Mouse (Mus musculus) frontal cortex, adult (tissue): ENCODE measurements at regions not wholly inside any gene's neighbourhood (a gene's known extent, or its start where the extent isn't known, plus 50 kb on each side); places are given as distances from the start of the nearest gene placed in this dataset.
"Not testable (repeated sequence)": the region's sequence is repeated elsewhere in the genome, so short reads cannot be mapped to it uniquely, and the experiment has no call there.

ENCODE experiments used
- ATAC-seq: cut with Nextera tagmentation; 2 replicates; pipeline ENCODE4 v1.9.2; 2017; ENCODE audit warnings: mild to moderate bottlenecking, moderate library complexity, mixed read lengths; ENCODE audit not compliant: low TSS enrichment

GRCm38 (mm10) chr16:9016040-9016761, 186.3 kb downstream of the 1810013L24Rik start:
- peak; percentile 47; the same call in 1 of the 2 replicates for ATAC-seq

GRCm38 (mm10) chr16:9016762-9017086, 186.8 kb downstream of the 1810013L24Rik start:
- ATAC-seq = no peak

GRCm38 (mm10) chr16:9030717-9031116, 200.8 kb downstream of the 1810013L24Rik start:
- peak; percentile 96 for ATAC-seq

GRCm38 (mm10) chr16:9043271-9043670, 213.4 kb downstream of the 1810013L24Rik start:
- no peak for ATAC-seq

- no peak for ATAC-seq
Measured at GRCm38 (mm10) chr16:9046864-9047263, 217.0 kb downstream of the 1810013L24Rik start.

GRCm38 (mm10) chr16:9054415-9054814, 224.5 kb downstream of the 1810013L24Rik start:
- ATAC-seq = no peak

GRCm38 (mm10) chr16:9056430-9056829, 226.5 kb downstream of the 1810013L24Rik start:
- peak; percentile 83; the same call in 1 of the 2 replicates for ATAC-seq

GRCm38 (mm10) chr16:9071526-9071925, 241.6 kb downstream of the 1810013L24Rik start:
- ATAC-seq = no peak

GRCm38 (mm10) chr16:9071956-9072355, 242.1 kb downstream of the 1810013L24Rik start:
- not testable (repeated sequence) for ATAC-seq

- ATAC-seq = peak; percentile 83; the same call in 1 of the 2 replicates
Measured at GRCm38 (mm10) chr16:9074295-9074694, 244.4 kb downstream of the 1810013L24Rik start.

GRCm38 (mm10) chr16:9077451-9077850, 247.6 kb downstream of the 1810013L24Rik start:
- no peak for ATAC-seq

- ATAC-seq = no peak
Measured at GRCm38 (mm10) chr16:9078405-9078942, 248.6 kb downstream of the 1810013L24Rik start.

GRCm38 (mm10) chr16:9083040-9083439, 253.1 kb downstream of the 1810013L24Rik start:
- ATAC-seq = no peak

GRCm38 (mm10) chr16:9083740-9084139, 253.8 kb downstream of the 1810013L24Rik start:
- ATAC-seq = no peak

GRCm38 (mm10) chr16:9084581-9084980, 254.7 kb downstream of the 1810013L24Rik start:
- ATAC-seq = no peak

GRCm38 (mm10) chr16:9085133-9085532, 255.2 kb downstream of the 1810013L24Rik start:
- ATAC-seq = no peak

- no peak for ATAC-seq
Measured at GRCm38 (mm10) chr16:9085977-9086376, 256.1 kb downstream of the 1810013L24Rik start.

GRCm38 (mm10) chr16:9091790-9092189, 261.9 kb downstream of the 1810013L24Rik start:
- no peak for ATAC-seq

- no peak for ATAC-seq
Measured at GRCm38 (mm10) chr16:9092191-9092848, 262.4 kb downstream of the 1810013L24Rik start.

GRCm38 (mm10) chr16:9093593-9093992, 263.7 kb downstream of the 1810013L24Rik start:
- ATAC-seq = no peak

- ATAC-seq = no peak
Measured at GRCm38 (mm10) chr16:9094201-9094600, 264.3 kb downstream of the 1810013L24Rik start.

GRCm38 (mm10) chr16:9106211-9106610, 276.3 kb downstream of the 1810013L24Rik start:
- ATAC-seq = no peak

- ATAC-seq = not testable (repeated sequence)
Measured at GRCm38 (mm10) chr16:9106676-9107075, 276.8 kb downstream of the 1810013L24Rik start.
